Mouse (Mus musculus): ENCODE data around the gene Nadk2. TPM values are rescaled to one million over a fixed set of nuclear protein-coding genes. Genes with fewer than 3 reads are reported as not detected.
A peak's percentile ranks its signal among the peaks of the same experiment; 100 is the strongest.

The Nadk2 gene
- polyA plus RNA-seq, 1 experiment from 2014 or later: 26.8 TPM

DNA sequence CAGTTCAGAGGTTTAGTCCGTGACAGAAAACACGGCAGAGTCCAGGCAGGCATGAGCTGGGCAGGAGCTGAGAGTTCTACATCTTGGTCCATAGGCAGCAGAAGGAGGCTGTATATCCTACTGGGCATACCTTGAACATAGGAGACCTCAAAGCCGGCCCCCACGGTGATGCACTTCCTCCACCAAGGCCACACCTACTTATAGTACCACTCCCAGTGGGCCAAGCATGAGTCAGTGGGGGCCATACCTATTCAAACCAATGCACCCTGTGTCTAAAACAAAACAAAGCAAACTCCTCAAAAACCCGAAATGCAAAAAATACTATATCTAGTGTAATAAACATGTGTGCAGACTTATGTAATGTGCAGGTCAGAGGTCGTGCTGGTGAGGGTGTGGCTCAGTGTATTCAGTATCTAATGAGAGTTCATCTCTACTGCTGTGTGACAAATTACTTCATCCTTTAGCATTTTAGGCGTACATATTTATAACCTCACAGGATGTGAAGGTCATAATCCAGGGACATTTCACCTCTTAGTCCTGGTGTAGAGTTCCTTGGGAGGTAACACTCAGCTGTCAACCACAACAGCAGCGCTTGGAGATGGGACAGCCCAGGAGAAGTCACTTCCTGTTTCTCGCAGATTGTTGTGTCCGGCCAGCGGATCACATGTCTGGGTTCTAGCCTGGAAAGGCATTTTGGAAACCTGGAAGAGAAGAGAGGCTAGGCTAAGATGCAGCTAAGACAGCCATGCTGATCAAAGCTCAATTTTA lies 22.7 kb downstream of the Nadk2 start:
- DNase-seq (ENCODE audit: low spot score): no peak
- no peaks in the 10 kb centered on the region for H3K27me3 ChIP-seq (ENCODE audit: insufficient read depth, poor library complexity, severe bottlenecking)
- H3K36me3 ChIP-seq: peaks cover 66% of the 10 kb centered on the region
- H3K4me3 ChIP-seq: no peak overlapping the region
- peaks cover 20% of the 10 kb centered on the region for H3K4me1 ChIP-seq (replicated peaks)
- H3K27ac ChIP-seq: peak overlapping the region; percentile 62; the same call in 1 of the 2 replicates
- no peaks in the 10 kb centered on the region for H3K9me3 ChIP-seq
- 76% methylated on average over 11 of the region's 11 CpGs for WGBS

DNA sequence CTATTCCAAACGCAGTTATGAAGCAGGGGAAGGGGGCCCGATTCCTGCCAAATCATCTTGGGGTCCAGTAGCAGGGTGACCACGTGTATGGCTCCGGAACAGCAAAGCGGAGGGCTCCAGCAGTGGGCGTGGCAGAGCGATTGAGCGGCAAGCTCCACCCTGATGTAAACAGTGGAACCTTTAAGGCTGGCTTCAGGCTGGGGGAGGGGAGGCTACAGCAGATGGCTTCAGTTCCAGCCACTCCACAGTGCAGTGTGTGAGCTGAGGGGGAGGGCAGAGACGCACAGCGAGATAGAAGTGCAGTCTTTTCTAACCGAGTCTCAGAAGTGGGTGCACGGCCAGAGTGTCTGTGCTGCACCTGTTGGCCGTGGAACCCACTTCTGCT lies 23.3 kb downstream of the Nadk2 start:
- Histone ChIP-seq H3K4me3 (peak overlapping the region; percentile 2; the same call in 1 of the 2 replicates), H3K9me3 (no peaks in the 10 kb centered on the region), H3K4me1 (replicated peaks) (peaks cover 15% of the 10 kb centered on the region), H3K27ac (peak overlapping the region; percentile 62; the same call in 1 of the 2 replicates), H3K36me3 (peaks cover 69% of the 10 kb centered on the region), H3K27me3 (ENCODE audit: insufficient read depth, poor library complexity, severe bottlenecking) (no peaks in the 10 kb centered on the region)
- peak; percentile 66 for DNase-seq (ENCODE audit: low spot score)
- WGBS: 28% methylated on average over 13 of the region's 13 CpGs

DNA sequence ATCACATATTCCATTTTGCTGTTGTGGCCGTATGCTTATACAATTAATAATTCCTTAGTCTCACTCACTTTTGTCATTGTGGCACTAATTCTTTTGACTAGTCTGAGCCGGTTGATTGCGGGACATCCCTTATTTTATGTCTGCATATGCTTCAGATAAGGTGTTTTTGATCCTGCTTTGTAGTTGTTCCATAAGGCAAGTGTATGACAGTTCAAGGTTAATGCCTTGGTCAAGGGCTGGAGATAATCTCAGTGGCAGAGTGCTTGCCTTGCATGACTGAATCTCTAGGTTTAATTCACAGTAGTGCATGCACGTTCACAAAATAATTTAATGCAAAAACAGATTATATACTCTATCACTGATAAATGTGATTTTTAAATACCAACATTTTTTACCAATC lies 25.8 kb downstream of the Nadk2 start:
- WGBS: 96% methylated on average over 4 of the region's 4 CpGs
- Histone ChIP-seq H3K4me3 (no peak overlapping the region), H3K36me3 (peaks cover 83% of the 10 kb centered on the region), H3K4me1 (replicated peaks) (peaks cover 11% of the 10 kb centered on the region), H3K27ac (no peak overlapping the region), H3K27me3 (ENCODE audit: insufficient read depth, poor library complexity, severe bottlenecking) (no peaks in the 10 kb centered on the region), H3K9me3 (no peaks in the 10 kb centered on the region)
- no peak for DNase-seq (ENCODE audit: low spot score)

DNA sequence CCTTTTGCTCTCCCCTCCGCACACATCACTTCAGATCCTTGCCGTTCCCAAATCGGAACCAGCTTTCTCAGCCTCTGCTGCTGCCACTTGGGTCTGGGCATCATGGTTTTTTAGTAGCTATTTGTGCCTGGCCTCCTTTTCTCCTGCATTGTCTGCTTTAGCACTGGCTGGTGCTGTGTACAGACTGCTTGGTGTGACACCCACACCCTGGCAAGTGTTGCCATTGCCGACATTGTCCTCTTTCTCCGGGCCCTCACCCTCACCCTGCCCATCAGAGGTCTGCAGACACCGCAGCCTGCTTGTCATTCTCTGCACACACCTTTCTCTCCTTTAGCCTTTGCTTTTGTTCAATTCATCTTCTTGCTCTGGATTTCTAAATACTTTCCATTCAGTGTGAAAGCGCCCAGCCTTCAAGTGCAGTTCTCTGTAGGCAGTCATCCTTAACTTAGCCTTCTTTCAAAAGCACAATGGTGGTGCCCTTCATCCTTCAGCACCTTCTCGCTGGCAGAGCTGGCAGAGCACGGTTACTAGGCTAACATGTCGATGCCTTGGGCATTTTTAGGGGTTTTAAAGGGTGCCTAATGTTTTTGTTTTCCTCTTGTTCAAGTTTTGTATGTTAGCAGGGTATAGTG lies 29.5 kb downstream of the Nadk2 start:
- no peaks in the 10 kb centered on the region for H3K27me3 ChIP-seq (ENCODE audit: insufficient read depth, poor library complexity, severe bottlenecking)
- DNase-seq (ENCODE audit: low spot score): no peak
- no peak overlapping the region for H3K27ac ChIP-seq
- H3K4me1 ChIP-seq (replicated peaks): no peaks in the 10 kb centered on the region
- 88% methylated on average over 10 of the region's 10 CpGs for WGBS
- H3K9me3 ChIP-seq: no peaks in the 10 kb centered on the region
- H3K36me3 ChIP-seq: peaks cover 93% of the 10 kb centered on the region
- H3K4me3 ChIP-seq: no peak overlapping the region

DNA sequence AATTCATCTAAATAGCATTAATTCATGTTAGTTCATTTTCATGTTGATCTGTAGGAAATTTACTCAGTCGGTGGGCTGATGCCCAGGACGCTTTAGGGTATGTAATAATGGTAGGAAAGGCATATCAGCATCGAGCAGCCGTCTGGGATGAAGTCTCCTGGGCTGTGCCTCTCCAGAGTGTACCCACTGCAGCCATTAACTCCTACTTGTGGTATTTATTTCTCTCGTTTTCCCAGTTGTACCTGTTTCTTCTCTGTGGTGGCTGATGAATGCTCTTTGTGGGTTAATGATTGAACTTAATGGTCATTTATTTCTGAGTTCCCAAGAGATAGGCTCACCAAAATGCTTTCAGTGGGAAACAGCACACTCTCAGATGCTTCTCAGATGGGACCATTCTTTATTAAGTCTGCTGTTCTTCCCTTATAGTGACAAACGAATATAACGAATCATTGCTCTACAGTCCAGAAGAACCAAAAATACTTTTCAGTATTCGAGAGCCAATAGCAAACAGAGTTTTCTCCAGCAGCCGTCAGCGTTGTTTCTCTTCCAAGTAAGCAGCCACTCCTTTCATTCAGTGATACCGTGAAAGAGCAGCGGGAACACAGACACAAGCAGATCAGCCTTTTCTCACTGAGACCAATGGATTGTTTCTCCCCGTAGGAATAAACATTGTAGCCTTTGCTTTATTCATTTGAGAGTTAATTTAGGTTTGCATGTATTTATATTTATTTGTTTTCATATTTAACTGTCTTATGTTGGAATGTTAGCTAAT lies 35.4 kb downstream of the Nadk2 start:
- no peak for DNase-seq (ENCODE audit: low spot score)
- Histone ChIP-seq H3K27ac (no peak overlapping the region), H3K27me3 (ENCODE audit: insufficient read depth, poor library complexity, severe bottlenecking) (no peaks in the 10 kb centered on the region), H3K4me3 (no peak overlapping the region), H3K4me1 (replicated peaks) (no peaks in the 10 kb centered on the region), H3K36me3 (peaks cover 79% of the 10 kb centered on the region), H3K9me3 (no peaks in the 10 kb centered on the region)
- 88% methylated on average over 13 of the region's 13 CpGs for WGBS

DNA sequence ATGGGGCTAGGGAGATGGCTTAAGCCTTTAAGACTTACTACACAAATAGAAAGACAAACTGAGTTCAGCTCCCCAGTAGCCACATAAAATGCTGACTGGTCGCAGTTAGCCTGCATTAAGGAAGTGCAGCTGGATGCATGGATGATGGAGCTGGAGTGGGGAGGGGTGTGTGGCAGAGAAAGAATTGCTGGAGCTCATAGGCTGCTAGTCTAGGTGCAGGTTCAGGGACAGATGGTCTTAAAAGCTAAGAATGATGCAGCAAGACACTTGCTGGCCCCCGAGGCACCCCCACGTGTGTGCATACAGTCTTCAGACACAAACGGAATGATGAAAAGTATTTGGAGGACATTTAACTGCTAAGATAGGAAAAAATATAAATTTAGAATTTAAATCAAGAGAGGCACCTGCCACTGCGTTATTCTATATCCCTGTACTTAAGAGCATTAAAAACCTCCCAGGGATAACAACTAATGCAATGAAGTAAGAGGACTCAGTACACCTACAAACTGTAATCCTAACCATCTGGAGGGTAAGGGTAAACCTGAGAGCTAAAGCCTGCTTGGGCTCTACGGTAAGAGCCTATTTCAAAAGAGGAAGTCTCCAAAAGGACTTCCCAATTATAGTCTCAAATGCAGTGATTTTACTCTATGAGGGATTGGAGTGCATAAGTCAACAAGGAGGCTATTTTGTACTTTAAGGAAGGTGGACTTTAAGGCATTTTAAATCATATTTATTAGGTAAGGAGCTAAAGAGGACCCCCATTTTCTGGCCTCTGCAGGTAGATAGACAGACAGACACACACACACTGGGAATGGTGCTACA lies 39.7 kb downstream of the Nadk2 start:
- peaks cover 79% of the 10 kb centered on the region for H3K36me3 ChIP-seq
- no peak for DNase-seq (ENCODE audit: low spot score)

DNA sequence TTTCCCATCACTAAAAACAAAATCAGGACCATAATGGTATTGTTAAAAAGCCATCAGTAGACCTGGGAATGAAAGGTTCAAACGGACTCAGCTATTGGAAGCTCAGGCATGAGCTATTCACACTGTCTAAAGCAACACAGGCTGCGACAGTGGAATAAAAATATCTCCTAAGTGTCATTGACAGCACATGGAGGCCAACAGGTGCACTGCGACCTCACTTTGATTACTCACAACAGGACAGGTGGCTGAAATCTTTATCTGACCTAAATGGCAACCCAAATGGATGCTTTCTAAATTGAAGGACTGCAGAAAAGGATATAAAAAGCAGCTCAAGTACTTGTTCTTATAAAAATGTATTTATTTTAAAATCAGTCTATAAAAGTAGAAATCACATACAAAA lies 40.6 kb downstream of the Nadk2 start:
- Histone ChIP-seq H3K27me3 (ENCODE audit: insufficient read depth, poor library complexity, severe bottlenecking) (no peaks in the 10 kb centered on the region), H3K4me3 (no peak overlapping the region), H3K4me1 (replicated peaks) (no peaks in the 10 kb centered on the region), H3K9me3 (no peaks in the 10 kb centered on the region), H3K27ac (no peak overlapping the region), H3K36me3 (peaks cover 81% of the 10 kb centered on the region)
- DNase-seq (ENCODE audit: low spot score): no peak
- 90% methylated on average over 3 of the region's 3 CpGs for WGBS

More for the DNA sequence above, 39.7 kb downstream of the Nadk2 start:
- H3K4me1 ChIP-seq (replicated peaks): no peaks in the 10 kb centered on the region
- H3K27me3 ChIP-seq (ENCODE audit: insufficient read depth, poor library complexity, severe bottlenecking): no peaks in the 10 kb centered on the region
- H3K27ac ChIP-seq: no peak overlapping the region
- H3K9me3 ChIP-seq: no peaks in the 10 kb centered on the region
- 90% methylated on average over 6 of the region's 6 CpGs for WGBS
- H3K4me3 ChIP-seq: no peak overlapping the region

DNA sequence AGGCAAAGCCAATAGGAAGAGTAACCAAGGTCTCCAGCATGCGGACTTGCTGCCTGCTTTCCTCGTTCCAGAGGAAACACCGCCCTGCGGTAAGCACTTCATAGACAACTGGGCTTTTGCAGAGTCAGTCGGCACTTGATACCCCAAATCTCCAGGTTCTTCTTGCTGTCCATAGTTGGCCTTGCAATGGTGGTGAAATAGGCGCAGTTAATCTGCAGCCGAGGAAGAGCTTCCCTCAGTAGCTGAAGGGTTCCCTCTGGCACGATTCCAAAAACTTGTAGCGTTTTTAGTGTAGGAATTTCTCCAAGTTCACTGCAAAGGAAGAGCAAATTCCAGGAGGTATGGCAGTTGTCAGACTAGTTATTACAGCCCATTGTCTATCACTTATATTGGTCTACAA lies 42.5 kb downstream of the Nadk2 start:
- Histone ChIP-seq H3K36me3 (peaks cover 81% of the 10 kb centered on the region), H3K4me3 (no peak overlapping the region), H3K4me1 (replicated peaks) (no peaks in the 10 kb centered on the region), H3K9me3 (no peaks in the 10 kb centered on the region), H3K27ac (no peak overlapping the region), H3K27me3 (ENCODE audit: insufficient read depth, poor library complexity, severe bottlenecking) (no peaks in the 10 kb centered on the region)
- WGBS: 90% methylated on average over 9 of the region's 9 CpGs
- DNase-seq (ENCODE audit: low spot score): no peak

DNA sequence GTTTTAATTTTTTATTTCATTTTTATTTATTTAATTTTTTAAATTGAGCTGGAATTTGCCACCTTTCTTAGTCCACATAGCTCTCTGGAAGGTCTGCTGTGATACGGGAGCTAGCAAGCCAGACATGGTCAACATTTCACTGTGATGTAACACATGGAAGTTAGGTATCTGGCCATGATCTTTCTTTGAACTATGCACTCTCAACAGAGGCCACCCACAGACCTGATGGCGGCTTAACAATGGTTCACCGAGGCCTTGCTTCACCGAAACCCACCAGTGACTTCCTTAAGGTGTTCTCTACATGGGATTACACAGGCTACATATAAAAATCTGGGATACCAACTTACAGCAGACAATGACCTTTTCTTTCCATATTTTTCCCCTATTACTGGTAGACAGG lies 43.1 kb downstream of the Nadk2 start:
- no peak overlapping the region for H3K4me3 ChIP-seq
- no peaks in the 10 kb centered on the region for H3K9me3 ChIP-seq
- no peaks in the 10 kb centered on the region for H3K4me1 ChIP-seq (replicated peaks)
- 80% methylated on average over 4 of the region's 4 CpGs for WGBS
- no peaks in the 10 kb centered on the region for H3K27me3 ChIP-seq (ENCODE audit: insufficient read depth, poor library complexity, severe bottlenecking)
- H3K27ac ChIP-seq: no peak overlapping the region
- H3K36me3 ChIP-seq: peaks cover 87% of the 10 kb centered on the region
- DNase-seq (ENCODE audit: low spot score): no peak

DNA sequence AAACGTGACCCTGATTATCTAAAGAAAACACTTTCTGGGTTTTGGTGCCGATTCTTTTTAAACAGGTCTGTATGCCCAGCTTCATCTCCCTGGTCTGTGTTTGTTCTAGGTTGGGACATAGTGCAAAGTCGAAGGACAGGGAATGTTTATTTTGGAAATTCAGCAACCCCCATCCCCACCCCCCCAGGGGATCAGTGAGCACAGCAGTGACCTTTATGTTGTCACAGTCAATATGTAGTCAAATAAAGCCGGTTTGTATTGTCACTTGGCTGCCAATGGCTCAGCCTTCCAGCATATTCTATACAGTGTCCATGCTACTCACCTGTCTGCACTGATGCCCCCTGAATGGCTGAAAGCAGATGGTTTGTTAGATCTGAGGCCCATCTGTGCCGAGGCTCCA lies 43.5 kb downstream of the Nadk2 start:
- WGBS: 72% methylated on average over 5 of the region's 5 CpGs
- DNase-seq (ENCODE audit: low spot score): no peak
- H3K4me1 ChIP-seq (replicated peaks): no peaks in the 10 kb centered on the region
- peaks cover 92% of the 10 kb centered on the region for H3K36me3 ChIP-seq
- no peak overlapping the region for H3K27ac ChIP-seq
- no peak overlapping the region for H3K4me3 ChIP-seq
- H3K27me3 ChIP-seq (ENCODE audit: insufficient read depth, poor library complexity, severe bottlenecking): no peaks in the 10 kb centered on the region
- no peaks in the 10 kb centered on the region for H3K9me3 ChIP-seq

DNA sequence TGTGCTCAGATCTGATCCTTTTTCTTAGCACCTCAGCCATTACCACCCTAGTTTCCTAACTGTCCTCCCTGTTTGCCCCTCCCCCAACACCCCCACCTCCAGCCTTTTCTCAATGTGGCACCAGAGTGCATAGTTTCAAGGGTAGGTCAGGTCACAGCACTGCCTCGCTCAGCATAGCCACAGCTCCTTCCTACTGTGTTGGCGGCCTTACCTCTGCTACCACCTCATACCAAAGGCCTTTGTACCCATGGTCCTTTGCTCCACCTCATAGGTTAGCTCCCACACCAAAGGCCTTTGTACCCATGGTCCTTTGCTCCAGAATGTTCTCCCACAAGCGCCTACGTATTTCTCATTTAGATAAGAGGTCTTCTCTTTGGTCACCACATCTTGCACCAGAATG lies 47.8 kb downstream of the Nadk2 start:
- DNase-seq (ENCODE audit: low spot score): no peak
- Histone ChIP-seq H3K36me3 (peaks cover 100% of the 10 kb centered on the region), H3K27ac (no peak overlapping the region), H3K9me3 (no peaks in the 10 kb centered on the region), H3K4me1 (replicated peaks) (no peaks in the 10 kb centered on the region), H3K27me3 (ENCODE audit: insufficient read depth, poor library complexity, severe bottlenecking) (no peaks in the 10 kb centered on the region), H3K4me3 (no peak overlapping the region)
- WGBS: 93% methylated on average over 4 of the region's 4 CpGs

DNA sequence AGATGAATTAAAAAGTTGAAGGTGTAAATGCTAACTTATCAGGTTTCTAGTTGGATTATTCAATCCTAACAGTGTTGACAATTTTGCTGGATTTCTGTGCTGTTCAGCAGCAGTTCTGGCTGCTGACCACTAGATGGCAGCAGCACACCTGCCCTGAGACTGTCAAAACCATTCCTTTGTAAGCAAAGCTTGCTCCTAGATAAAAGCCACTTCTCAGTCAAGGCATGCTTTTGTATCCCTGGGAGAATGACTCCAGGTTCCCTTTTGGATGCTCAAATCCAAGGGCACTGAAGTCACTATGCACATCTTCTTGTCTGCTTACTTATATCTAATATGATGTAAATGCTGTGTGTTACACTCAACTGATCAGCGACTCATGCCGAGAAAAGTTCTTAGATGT lies 49.0 kb downstream of the Nadk2 start:
- peak; percentile 43 for DNase-seq (ENCODE audit: low spot score)
- Histone ChIP-seq H3K27ac (no peak overlapping the region), H3K27me3 (ENCODE audit: insufficient read depth, poor library complexity, severe bottlenecking) (no peaks in the 10 kb centered on the region), H3K9me3 (no peaks in the 10 kb centered on the region), H3K4me1 (replicated peaks) (no peaks in the 10 kb centered on the region), H3K4me3 (no peak overlapping the region), H3K36me3 (peaks cover 100% of the 10 kb centered on the region)
- WGBS: 95% methylated on average over 2 of the region's 2 CpGs
